Mouse (Mus musculus) large intestine, adult 2 months (tissue): ENCODE results near the gene Gm49322. TPM values are rescaled to one million over a fixed set of nuclear protein-coding genes. Genes with fewer than 3 reads are reported as not detected.
"Not testable (repeated sequence)": the region's sequence is repeated elsewhere in the genome, so short reads cannot be mapped to it uniquely, and the experiment has no call there.

Source experiments
- DNase-seq: peaks from one replicate; pipeline ENCODE4 v3.0.0-alpha.2; 2012; ENCODE audit warnings: low read depth, low spot score
- WGBS: fragments of 180-500 bp; shearing (Covaris S2); methylation state at CpG from one replicate; pipeline ENCODE4 v1.1.7; 2018; 5-methylcytosine and 5-hydroxymethylcytosine counted together
- polyA plus RNA-seq: library from polyadenylated mRNA; depleted of rRNA; stranded (reverse); fragments of >200 nt; gene quantifications from 2 replicates; pipeline ENCODE4 v1.2.3, GENCODE M21; 2012; rRNA removed

The Gm49322 gene
- polyA plus RNA-seq = 3.5 and 3.7 TPM in 2 replicates

DNA sequence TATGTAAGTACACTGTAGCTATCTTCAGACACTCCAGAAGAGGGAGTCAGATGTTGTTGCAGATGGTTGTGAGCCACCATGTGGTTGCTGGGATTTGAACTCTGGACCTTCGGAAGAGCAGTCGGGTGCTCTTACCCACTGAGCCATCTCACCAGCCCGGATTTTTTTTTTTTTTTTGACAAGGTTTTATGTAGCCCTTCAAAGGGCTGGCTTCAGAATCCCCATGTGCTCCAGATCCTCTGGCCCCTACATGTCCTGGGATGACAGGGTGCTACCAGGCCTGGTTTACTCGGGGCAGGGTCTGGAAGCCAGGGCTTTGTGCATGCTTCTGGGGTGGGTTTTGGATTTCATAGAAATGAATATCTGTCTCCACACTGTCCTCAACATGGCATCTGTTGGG lies at the start of gene Gm49322:
TSS of gene Gm49322 (plus strand) at position 301 of the 400 bp plus-strand sequence.
- 48% methylated on average over 4 of the region's 4 CpGs for WGBS

GRCm38 (mm10) chr10:80557346-80557965 lies 48.4 kb upstream of the Gm49322 start:
- DNase-seq = no peak
- 25% methylated on average over 5 of the region's 5 CpGs for WGBS

More for the DNA sequence above, at the start of gene Gm49322:
- DNase-seq = not testable (repeated sequence)

DNA sequence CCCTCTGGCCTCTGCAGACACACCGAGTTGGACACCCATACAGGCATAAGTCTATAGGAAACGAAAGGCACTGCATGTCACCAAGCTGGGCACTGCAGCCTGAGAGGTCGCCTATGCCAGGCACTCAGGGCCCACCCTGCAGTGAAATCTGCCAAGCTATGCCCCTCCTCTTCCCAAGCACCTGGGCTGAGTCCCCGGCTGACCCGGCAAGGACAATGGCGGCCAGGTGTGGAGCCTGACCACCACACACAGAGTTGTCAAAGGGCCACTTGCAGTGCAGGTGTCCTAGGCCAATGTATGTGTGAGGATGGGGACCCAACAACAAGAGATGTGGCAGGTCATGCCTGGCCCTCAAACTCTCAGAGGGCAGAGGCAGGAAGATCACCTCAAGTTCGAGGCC lies 46.4 kb upstream of the Gm49322 start:
- 72% methylated on average over 7 of the region's 7 CpGs for WGBS
- DNase-seq = no peak

DNA sequence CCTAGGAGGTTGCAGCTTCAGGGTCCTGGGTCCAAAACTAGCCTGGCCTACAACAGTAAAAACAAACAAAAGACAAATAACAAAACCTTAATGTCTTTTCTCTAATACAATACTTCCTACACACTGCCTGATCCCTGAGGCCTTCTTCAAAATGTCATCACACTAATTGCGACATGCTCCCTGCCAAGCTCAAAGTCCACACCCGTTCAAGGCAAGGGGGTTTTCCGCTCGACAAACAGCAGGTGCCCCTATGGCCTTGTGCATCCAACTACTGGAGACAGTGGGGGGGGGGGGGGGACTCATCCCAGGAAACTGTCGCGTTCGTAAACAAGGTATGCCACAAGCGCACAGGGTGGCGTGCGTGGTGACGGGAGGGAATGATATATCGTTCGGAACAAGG lies 45.2 kb upstream of the Gm49322 start:
- under 1% methylated on average over 13 of the region's 13 CpGs for WGBS
- DNase-seq = no peak

GRCm38 (mm10) chr10:80561116-80561944 lies 44.5 kb upstream of the Gm49322 start, which contains the start of gene Rexo1:
Gene Rexo1, minus strand, starts transcription at chr10:80561560.
- 1% methylated on average over 72 of the region's 72 CpGs for WGBS
- peak; percentile 89 for DNase-seq

DNA sequence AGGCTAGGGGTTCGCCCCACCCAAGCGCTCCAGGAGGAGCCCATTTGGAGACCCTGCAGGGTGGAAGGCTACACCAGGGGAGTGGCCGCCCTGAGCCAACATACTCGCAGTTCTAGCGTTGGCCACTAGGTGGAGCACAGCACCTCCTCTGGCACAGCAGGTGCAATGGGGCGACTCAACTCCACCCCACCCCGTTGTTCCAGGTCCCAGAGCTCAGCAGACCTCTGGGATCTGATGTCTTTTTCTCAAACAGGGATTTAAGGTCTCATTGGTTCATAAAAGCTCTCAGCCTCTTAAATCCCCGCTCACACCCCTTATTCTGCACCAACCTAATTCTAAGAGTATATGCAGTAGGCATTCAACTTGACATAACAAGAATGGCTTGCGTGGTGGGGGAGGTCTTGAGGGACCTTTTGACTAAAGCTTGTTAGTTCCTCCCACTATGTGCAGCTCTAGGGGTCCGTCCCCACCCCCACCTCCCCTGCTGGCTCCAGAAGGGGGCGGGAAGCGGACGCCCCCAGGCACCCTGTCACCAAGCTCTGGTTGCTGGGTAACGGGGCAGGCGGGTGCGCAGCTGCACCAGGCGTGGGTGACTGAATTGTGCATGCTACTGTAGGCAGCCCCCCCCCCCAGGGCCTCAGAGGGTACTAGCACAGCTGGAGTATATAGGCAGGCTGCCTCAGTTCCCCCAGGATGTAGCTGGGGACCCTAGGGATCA lies 39.3 kb upstream of the Gm49322 start:
- 40% methylated on average over 17 of the region's 17 CpGs for WGBS
- DNase-seq = no peak

DNA sequence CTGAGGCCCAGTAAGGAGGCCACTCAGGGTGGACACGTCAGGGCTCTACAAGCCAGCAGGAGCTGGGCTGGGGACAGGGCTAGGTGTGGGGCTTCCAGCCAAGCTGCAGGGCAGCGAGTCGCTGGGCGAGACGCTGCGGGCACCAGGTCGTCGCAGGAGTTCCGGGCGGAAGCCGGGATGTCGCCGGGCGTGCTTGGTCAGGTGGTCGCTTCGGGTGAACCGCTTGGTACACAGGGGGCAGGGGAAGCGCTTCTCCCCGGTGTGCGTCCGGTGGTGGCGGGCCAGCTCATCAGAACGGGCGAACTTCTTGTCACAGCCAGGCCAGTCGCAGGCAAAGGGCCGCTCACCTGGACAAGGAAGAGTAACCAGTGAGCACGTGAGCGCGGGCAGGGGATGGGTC lies 36.9 kb upstream of the Gm49322 start:
- 96% methylated on average over 29 of the region's 29 CpGs for WGBS
- DNase-seq = no peak

GRCm38 (mm10) chr10:80569664-80570066 lies 36.2 kb upstream of the Gm49322 start:
- DNase-seq = no peak
- 11% methylated on average over 10 of the region's 10 CpGs for whole genome bisulfite sequencing

GRCm38 (mm10) chr10:80570419-80570818 lies 35.4 kb upstream of the Gm49322 start:
- WGBS = 82% methylated on average over 10 of the region's 10 CpGs
- no peak for DNase-seq

DNA sequence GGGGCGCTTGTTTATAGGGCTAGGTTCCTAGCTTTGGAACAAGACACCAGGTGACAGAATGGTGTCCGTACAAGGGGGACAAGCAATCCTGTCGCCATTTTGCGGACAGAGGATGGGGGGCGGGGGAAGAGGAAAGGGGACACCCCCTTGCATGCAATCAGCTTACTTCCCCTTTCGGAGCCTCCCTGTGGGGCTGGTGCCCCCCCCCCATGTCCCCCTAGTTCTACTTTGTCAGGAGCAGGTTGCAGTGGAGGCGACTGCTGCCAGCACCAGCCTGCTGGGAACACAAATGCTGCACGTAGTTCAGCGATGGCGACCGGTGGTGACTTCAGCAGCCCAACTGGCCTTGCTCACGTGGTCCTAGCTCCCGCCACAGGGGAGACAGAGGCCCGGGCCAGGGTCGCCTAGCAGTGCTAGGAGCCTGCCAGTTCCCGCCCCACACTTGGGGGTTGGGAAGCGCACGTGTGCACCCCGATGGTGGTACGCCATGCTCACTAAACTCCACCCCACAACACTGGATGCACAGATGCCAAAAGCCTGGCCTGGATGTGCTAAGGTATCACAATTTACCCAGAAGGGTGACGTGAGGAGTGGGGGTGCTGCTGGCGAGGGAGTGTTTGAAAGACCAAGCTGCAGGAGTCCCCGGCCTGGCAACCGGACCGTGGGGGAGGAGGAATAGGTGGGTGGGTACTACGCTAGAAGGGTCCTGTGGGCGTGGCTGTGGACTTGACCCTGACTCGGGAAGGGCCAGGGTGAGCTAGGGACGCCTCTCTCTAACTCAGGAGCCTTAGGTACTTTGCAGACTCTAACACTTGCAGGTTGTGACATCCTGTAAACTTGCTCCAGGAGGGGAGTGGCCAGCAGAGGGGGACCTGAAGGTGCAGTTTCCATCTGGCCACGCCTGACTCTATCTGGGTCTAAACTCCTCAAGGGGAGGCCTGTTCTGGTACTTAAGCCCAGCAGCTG lies 34.7 kb upstream of the Gm49322 start:
- DNase-seq = no peak
- 51% methylated on average over 30 of the region's 30 CpGs for WGBS

DNA sequence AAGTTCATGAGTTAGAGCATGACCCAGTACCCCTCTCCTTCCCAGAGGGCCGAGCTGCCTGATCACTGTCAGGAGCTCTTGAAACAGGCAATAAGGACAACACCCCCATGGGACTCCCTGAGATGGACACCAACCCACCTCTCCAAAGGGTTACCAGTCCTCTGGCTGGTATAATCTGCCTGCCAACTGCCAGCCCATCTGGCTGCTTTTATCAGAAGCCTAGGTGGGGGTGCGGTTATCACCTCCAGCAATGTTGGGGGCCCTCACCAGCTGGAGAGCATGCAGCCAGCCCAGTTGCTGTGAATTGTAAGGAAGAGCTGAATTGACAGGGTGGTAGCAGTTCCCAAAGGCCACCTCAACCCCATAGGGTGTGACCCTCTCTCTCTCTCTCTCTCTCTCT lies 33.3 kb upstream of the Gm49322 start:
- WGBS = 95% methylated on average over 2 of the region's 2 CpGs
- DNase-seq = no peak

DNA sequence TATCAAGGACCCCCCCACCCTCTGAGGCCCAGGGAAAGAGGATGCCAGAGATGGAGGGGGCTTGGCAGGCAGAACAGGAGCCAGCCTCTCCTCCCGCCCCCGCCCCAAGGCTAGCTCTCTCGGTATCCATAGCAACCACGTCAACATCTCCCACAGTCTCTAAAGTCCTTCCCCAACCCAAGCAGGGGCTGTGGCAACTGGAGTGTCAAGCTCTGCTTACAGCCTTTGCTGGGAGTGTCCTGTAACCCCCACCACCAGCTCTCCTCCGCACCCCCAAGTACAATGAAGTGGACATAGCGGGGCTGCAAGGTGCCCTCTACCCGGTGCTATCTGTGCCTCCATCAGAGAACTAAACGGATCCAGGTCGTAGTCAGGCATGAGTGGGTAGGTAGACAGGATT lies 31.9 kb upstream of the Gm49322 start:
- no peak for DNase-seq
- WGBS = 77% methylated on average over 9 of the region's 9 CpGs

DNA sequence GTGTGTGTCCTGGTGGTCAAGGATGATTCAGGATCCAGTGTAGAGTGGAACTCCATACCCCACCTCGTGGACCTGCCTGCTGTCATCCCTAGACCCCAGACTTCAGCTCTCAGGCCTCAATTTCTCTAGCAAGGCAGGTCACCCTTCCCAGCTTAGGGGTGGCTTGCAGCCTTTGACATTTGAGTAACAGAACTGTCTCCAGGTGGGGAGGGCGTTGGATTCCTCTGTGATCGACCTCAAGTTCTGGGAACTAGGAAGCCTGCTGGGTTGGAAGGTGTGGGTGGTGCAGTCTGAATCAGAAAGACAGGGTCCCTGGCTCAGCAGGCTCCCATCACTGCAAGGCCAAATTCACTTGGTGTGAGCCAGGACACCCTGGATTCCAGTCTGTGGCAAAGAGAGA lies 30.9 kb upstream of the Gm49322 start:
- WGBS = 74% methylated on average over 3 of the region's 3 CpGs
- DNase-seq = no peak

DNA sequence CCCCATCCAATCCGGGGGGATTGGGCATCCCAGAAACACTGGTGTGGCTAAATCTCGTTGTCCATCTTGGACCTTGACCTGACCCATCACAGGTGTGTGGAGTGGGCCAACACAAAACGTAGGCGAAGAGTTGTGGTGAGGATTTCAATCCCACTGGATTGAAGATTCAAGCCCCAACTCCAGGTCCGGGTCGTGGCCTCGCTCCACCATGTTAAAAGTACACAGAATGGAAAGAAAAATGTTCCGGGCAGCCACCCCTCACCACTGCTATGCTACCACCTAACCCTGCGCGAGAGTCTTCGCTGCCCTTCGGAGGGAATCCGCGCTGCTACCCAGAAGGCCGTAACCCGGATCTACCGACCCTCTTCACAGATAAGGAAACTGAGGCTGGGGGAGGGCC lies 29.9 kb upstream of the Gm49322 start:
- 8% methylated on average over 17 of the region's 17 CpGs for WGBS
- DNase-seq = no peak

- no peak for DNase-seq
- WGBS = under 1% methylated on average over 96 of the region's 96 CpGs
Measured at GRCm38 (mm10) chr10:80576351-80577194, 29.2 kb upstream of the Gm49322 start.

DNA sequence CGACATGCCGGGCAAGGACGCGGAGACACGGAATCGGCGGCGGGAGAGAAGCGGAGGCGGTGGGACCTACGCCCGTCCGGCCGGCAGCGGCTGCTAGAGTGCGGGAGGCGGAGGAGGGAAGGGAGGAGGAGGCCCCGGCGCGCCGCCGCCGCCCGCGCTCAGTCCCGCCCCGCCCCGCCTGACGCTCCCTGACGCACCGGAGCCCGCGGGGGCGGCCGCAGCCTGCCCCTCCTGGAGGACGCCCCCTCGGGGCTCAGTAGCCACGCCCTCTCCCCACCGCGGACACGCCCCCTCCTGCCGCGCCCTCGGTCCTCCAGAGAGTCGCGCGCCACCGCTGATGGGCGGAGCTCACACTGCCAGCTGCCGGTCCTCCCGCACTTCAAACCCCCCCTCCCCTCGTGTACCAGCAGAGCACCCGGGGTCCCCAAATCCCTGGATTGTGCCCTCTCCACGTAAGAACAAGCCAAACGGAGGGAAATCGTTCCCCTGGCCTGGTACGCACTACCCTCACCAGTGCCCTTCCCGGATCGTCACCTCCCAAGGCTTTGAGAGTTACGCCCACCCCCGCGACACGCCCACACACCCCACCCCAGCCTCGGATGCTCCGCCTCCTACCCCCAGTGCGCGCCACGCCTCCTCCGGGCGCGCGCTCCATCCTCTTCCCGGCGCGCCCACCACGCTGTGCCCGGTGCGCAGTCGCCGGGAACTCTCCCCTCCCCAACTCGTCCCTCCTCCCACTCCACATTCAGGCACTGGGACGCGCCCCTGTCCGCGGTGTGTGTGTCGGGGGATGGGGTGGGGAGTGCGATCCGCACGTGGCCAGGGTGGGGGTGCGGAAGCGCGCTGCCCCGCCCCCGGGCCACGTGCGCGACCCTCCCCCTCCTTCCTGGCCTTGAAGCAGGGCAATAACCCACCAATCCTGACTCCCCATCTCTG lies 28.4 kb upstream of the Gm49322 start, which contains the start of gene Klf16:
TSS of gene Klf16 (minus strand) at position 127 of the 936 bp plus-strand sequence.
- 2% methylated on average over 79 of the region's 97 CpGs for WGBS

GRCm38 (mm10) chr10:80578131-80578750 lies 27.6 kb upstream of the Gm49322 start:
- WGBS = 1% methylated on average over 29 of the region's 29 CpGs
- DNase-seq = no peak

More for the DNA sequence above, 28.4 kb upstream of the Gm49322 start, which contains the start of gene Klf16:
- no peak for DNase-seq
